Mouse (Mus musculus): ENCODE results near the gene Dnmt3c. TPM values are rescaled to one million over a fixed set of nuclear protein-coding genes. Genes with fewer than 3 reads are reported as not detected.

The Dnmt3c gene
- total and polyA plus RNA-seq, 2 experiments from 2014 or later, result 0.05 TPM; not detected in 1

GRCm38 (mm10) chr2:153747994-153748393 is 51.5 kb downstream of the Dnmt3c start:
- no peak for ATAC-seq (ENCODE audit: insufficient read depth, low read depth)
- DNase-seq (ENCODE audit: low spot score), result no peak
- Histone ChIP-seq H3K4me2 (ENCODE audit: low read depth, low read length) (no peak overlapping the region), H3K4me1 (ENCODE audit: control insufficient read depth, insufficient read depth) (peaks cover 40% of the 10 kb centered on the region), H3K9me3 (replicated peaks; ENCODE audit: control insufficient read depth, low read length) (no peaks in the 10 kb centered on the region), H3K4me3 (ENCODE audit: low read depth, low read length) (no peak overlapping the region), H3K27ac (ENCODE audit: low read depth) (no peak overlapping the region), H3K36me3 (replicated peaks; ENCODE audit: control insufficient read depth, insufficient read depth, low read length) (peaks cover 24% of the 10 kb centered on the region), H3K27me3 (ENCODE audit: control insufficient read depth, insufficient read depth, low read length) (no peaks in the 10 kb centered on the region), H3K9ac (replicated peaks; ENCODE audit: low read depth, low read length) (no peak overlapping the region)
- TF ChIP-seq CTCF (IDR thresholded peaks at IDR 0.05; ENCODE audit: low read depth), result no peak
- no peak for TF ChIP-seq EP300 (IDR thresholded peaks at IDR 0.05; ENCODE audit: low read depth)

DNA sequence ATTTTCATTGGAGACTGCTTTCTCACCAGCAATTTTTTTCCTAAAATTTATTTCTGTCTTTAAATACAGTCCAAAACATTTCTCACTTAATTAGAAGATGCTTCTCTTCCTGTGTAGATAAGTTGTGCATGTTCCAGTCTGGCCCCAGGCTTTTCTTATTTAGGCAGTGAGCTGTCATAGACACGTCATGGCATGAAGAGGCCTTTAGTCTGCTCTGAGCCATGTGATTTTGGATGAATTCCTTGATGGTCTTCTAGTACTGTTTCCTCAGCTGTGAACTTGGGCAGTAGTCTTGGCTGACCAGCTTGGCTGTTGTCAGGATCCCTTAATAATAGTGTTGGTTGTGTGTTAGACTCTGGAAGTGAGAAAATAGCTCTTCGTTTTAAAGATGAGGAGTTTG is 53.9 kb downstream of the Dnmt3c start:
- Histone ChIP-seq H3K4me2 (ENCODE audit: low read depth, low read length) (no peak overlapping the region), H3K4me3 (ENCODE audit: low read depth, low read length) (no peak overlapping the region), H3K9me3 (replicated peaks; ENCODE audit: control insufficient read depth, low read length) (no peaks in the 10 kb centered on the region), H3K36me3 (replicated peaks; ENCODE audit: control insufficient read depth, insufficient read depth, low read length) (peaks cover 24% of the 10 kb centered on the region), H3K9ac (replicated peaks; ENCODE audit: low read depth, low read length) (no peak overlapping the region), H3K27ac (ENCODE audit: low read depth) (no peak overlapping the region), H3K4me1 (ENCODE audit: control insufficient read depth, insufficient read depth) (peaks cover 17% of the 10 kb centered on the region), H3K27me3 (ENCODE audit: control insufficient read depth, insufficient read depth, low read length) (no peaks in the 10 kb centered on the region)
- 35% methylated on average over 2 of the region's 2 CpGs for WGBS
- TF ChIP-seq CTCF (IDR thresholded peaks at IDR 0.05; ENCODE audit: low read depth), result no peak
- TF ChIP-seq EP300 (IDR thresholded peaks at IDR 0.05; ENCODE audit: low read depth), result no peak
- ATAC-seq (ENCODE audit: insufficient read depth, low read depth) (no peak), DNase-seq (ENCODE audit: low spot score) (peak; percentile 20)

DNA sequence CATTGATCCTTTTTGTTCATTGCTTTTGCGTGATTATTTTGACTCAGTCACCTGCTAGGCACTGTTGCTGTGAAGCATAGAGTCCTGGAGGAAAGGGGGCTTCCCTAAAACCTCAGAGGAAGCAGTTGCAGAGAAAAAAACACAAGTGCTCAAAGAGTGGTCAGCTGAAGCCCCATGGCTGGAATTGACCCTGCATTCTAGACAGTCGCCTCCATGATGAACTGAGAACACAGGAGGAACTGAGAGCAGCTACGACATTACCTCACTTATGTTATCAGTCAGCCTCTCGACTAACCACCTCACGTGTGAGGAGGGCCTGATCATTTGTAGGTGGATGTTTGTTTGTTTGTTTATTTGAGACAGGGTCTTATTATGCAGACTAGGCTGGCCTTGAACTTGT is 65.7 kb downstream of the Dnmt3c start:
- Histone ChIP-seq H3K4me2 (ENCODE audit: low read depth, low read length) (no peak overlapping the region), H3K4me1 (ENCODE audit: control insufficient read depth, insufficient read depth) (peaks cover 6% of the 10 kb centered on the region; the same call in 1 of the 2 replicates), H3K27ac (ENCODE audit: low read depth) (no peak overlapping the region), H3K27me3 (ENCODE audit: control insufficient read depth, insufficient read depth, low read length) (no peaks in the 10 kb centered on the region), H3K9ac (replicated peaks; ENCODE audit: low read depth, low read length) (no peak overlapping the region), H3K36me3 (replicated peaks; ENCODE audit: control insufficient read depth, insufficient read depth, low read length) (peaks cover 95% of the 10 kb centered on the region), H3K4me3 (ENCODE audit: low read depth, low read length) (no peak overlapping the region), H3K9me3 (replicated peaks; ENCODE audit: control insufficient read depth, low read length) (no peaks in the 10 kb centered on the region)
- TF ChIP-seq CTCF (IDR thresholded peaks at IDR 0.05; ENCODE audit: low read depth) (no peak), EP300 (IDR thresholded peaks at IDR 0.05; ENCODE audit: low read depth) (no peak)
- 50% methylated on average over 5 of the region's 5 CpGs for WGBS
- ATAC-seq (ENCODE audit: insufficient read depth, low read depth), result no peak
- no peak for DNase-seq (ENCODE audit: low spot score)

DNA sequence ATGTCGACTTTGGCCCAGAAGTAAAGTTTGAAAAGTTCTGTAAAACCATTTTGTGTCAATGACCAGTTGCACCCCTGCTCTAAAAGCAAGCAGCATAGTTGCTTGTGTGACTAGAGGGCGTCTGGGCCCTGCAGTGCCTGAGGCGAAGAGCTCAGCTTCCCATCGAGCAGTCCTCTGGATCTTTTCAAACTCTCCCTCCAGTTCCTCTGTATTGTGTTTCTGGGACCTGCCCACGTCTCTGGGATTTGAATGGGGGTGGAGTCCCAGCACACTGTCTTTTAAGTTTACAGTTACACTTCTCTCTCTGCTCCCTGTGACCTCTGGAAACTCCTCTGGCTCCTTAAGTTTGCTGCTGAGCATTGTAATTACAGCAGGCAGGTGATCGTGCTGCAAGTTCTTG is 71.0 kb downstream of the Dnmt3c start:
- Histone ChIP-seq H3K9me3 (replicated peaks; ENCODE audit: control insufficient read depth, low read length) (no peaks in the 10 kb centered on the region), H3K4me2 (ENCODE audit: low read depth, low read length) (no peak overlapping the region), H3K9ac (replicated peaks; ENCODE audit: low read depth, low read length) (no peak overlapping the region), H3K27me3 (ENCODE audit: control insufficient read depth, insufficient read depth, low read length) (no peaks in the 10 kb centered on the region), H3K4me1 (ENCODE audit: control insufficient read depth, insufficient read depth) (no peaks in the 10 kb centered on the region), H3K4me3 (ENCODE audit: low read depth, low read length) (no peak overlapping the region), H3K36me3 (replicated peaks; ENCODE audit: control insufficient read depth, insufficient read depth, low read length) (peaks cover 90% of the 10 kb centered on the region), H3K27ac (ENCODE audit: low read depth) (no peak overlapping the region)
- DNase-seq (ENCODE audit: low spot score) (no peak), ATAC-seq (ENCODE audit: insufficient read depth, low read depth) (no peak)
- 53% methylated on average over 6 of the region's 6 CpGs for WGBS
- TF ChIP-seq EP300 (IDR thresholded peaks at IDR 0.05; ENCODE audit: low read depth) (no peak), CTCF (IDR thresholded peaks at IDR 0.05; ENCODE audit: low read depth) (no peak)

DNA sequence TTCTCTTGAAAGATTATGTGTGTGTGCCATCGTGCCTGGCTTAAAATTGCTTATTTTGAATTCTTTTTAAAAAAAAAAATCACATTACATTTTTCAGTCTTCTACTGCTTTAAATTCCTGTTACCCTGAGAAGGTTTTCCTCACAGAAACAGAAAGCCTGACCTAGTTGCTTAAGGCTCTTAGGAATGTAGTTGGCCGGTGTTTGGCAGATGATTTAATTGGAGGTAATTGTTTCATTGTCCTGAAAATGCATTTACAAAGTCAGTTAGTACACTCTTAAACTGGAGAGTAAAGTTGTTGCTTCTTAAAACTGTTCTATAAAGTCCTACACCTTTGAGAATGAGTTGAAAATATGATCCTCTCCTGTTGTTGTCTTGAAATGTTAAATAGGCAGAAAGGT is 72.4 kb downstream of the Dnmt3c start:
- H3K36me3 ChIP-seq (replicated peaks; ENCODE audit: control insufficient read depth, insufficient read depth, low read length), result peaks cover 91% of the 10 kb centered on the region
- H3K4me1 ChIP-seq (ENCODE audit: control insufficient read depth, insufficient read depth), result no peaks in the 10 kb centered on the region
- no peak overlapping the region for H3K9ac ChIP-seq (replicated peaks; ENCODE audit: low read depth, low read length)
- H3K9me3 ChIP-seq (replicated peaks; ENCODE audit: control insufficient read depth, low read length), result no peaks in the 10 kb centered on the region
- H3K4me3 ChIP-seq (ENCODE audit: low read depth, low read length), result no peak overlapping the region
- ATAC-seq (ENCODE audit: insufficient read depth, low read depth), result no peak
- H3K27me3 ChIP-seq (ENCODE audit: control insufficient read depth, insufficient read depth, low read length), result no peaks in the 10 kb centered on the region
- no peak overlapping the region for H3K27ac ChIP-seq (ENCODE audit: low read depth)
- no peak overlapping the region for H3K4me2 ChIP-seq (ENCODE audit: low read depth, low read length)
- WGBS, result 80% methylated on average over 2 of the region's 2 CpGs
- TF ChIP-seq CTCF (IDR thresholded peaks at IDR 0.05; ENCODE audit: low read depth) (no peak), EP300 (IDR thresholded peaks at IDR 0.05; ENCODE audit: low read depth) (no peak)
- DNase-seq (ENCODE audit: low spot score), result no peak

GRCm38 (mm10) chr2:153772950-153773349 is 76.5 kb downstream of the Dnmt3c start:
- no peak overlapping the region for H3K27ac ChIP-seq (ENCODE audit: low read depth)
- H3K9ac ChIP-seq (replicated peaks; ENCODE audit: low read depth, low read length), result no peak overlapping the region
- peaks cover 57% of the 10 kb centered on the region for H3K36me3 ChIP-seq (replicated peaks; ENCODE audit: control insufficient read depth, insufficient read depth, low read length)
- no peaks in the 10 kb centered on the region for H3K4me1 ChIP-seq (ENCODE audit: control insufficient read depth, insufficient read depth)
- H3K9me3 ChIP-seq (replicated peaks; ENCODE audit: control insufficient read depth, low read length), result no peaks in the 10 kb centered on the region
- WGBS, result 95% methylated on average over 4 of the region's 4 CpGs
- no peak overlapping the region for H3K4me3 ChIP-seq (ENCODE audit: low read depth, low read length)
- DNase-seq (ENCODE audit: low spot score), result no peak
- ATAC-seq (ENCODE audit: insufficient read depth, low read depth), result no peak
- TF ChIP-seq CTCF (IDR thresholded peaks at IDR 0.05; ENCODE audit: low read depth) (no peak), EP300 (IDR thresholded peaks at IDR 0.05; ENCODE audit: low read depth) (no peak)
- H3K4me2 ChIP-seq (ENCODE audit: low read depth, low read length), result no peak overlapping the region
- no peaks in the 10 kb centered on the region for H3K27me3 ChIP-seq (ENCODE audit: control insufficient read depth, insufficient read depth, low read length)

Measured in heart, postnatal 0 days (tissue).